ENCODE assay signal across 8 mouse cellular contexts in the genomic region with DNA sequence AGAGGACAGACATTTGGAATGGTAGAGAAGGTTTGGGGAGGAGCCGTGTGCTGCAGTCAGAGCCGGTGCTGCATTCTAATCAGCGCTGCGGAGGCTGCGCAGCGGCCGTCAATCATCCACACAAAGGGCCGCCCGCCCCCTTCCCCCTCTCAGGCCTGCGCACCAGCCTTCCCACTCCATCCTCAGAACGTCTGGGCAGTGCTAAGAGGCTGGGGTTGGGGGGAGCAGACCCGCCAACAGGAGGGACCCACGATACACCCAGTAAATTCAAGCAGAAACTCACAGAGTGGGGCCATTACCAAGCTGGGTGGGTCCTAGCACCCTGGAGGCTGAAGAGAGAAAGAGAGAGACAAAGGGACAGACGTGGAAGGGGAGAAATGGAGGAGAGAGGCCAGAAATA. TPM values are rescaled to one million over a fixed set of nuclear protein-coding genes. Genes with fewer than 3 reads are reported as not detected.
DNase-seq lines count a peak whose midpoint lies in the region; ATAC-seq lines count a peak whose summit lies in the region.

No protein-coding gene starts in this region.

- DNase-seq in cerebellum, postnatal 14 days, result peak; percentile 57 to 64
- DNase-seq in cerebellum, adult 18-20 months, result no peak
- peak; percentile 67 for DNase-seq in embryo, embryonic 10 days (ENCODE audit: low spot score)
- DNase-seq in hindbrain, embryonic 14.5 days (ENCODE audit: low spot score), result peak; percentile 78
- no peak for DNase-seq in kidney, adult 18-20 months
- no peak for DNase-seq in spleen, postnatal 10 days (ENCODE audit: low spot score in 2 of 2)
- no peak for DNase-seq in heart, embryonic 10.5 days (ENCODE audit: low spot score)

- 1% methylated on average over 14 of the region's 14 CpGs for WGBS in hindbrain, embryonic 14.5 days
- 1% methylated on average over 14 of the region's 14 CpGs for WGBS in midbrain, embryonic 15.5 days
- WGBS in heart, embryonic 10.5 days, result 1% methylated on average over 14 of the region's 14 CpGs

- peak; percentile 69 for ATAC-seq in hindbrain, embryonic 14.5 days (ENCODE audit: low FRiP score)
- peak; percentile 80 for ATAC-seq in midbrain, embryonic 15.5 days (replicated peaks)

- no peak overlapping the region for H3K4me3 ChIP-seq in hindbrain, embryonic 14.5 days (replicated peaks; ENCODE audit: low read length)
- H3K4me3 ChIP-seq in midbrain, embryonic 15.5 days, result no peak overlapping the region
- H3K4me3 ChIP-seq in heart, embryonic 10.5 days, result no peak overlapping the region; the same call in 1 of the 2 replicates

- peak overlapping the region; percentile 11; the same call in 1 of the 2 replicates for H3K4me2 ChIP-seq in hindbrain, embryonic 14.5 days (replicated peaks)
- H3K4me2 ChIP-seq in midbrain, embryonic 15.5 days, result peak overlapping the region; percentile 30

- no peaks in the 10 kb centered on the region for H3K36me3 ChIP-seq in hindbrain, embryonic 14.5 days (replicated peaks; ENCODE audit: control insufficient read depth, insufficient read depth)
- H3K36me3 ChIP-seq in midbrain, embryonic 15.5 days (replicated peaks), result no peaks in the 10 kb centered on the region
- H3K36me3 ChIP-seq in heart, embryonic 10.5 days, result no peaks in the 10 kb centered on the region

- peak overlapping the region; percentile 53 for H3K9ac ChIP-seq in hindbrain, embryonic 14.5 days
- H3K9ac ChIP-seq in midbrain, embryonic 15.5 days, result peak overlapping the region; percentile 42

- no peaks in the 10 kb centered on the region for H3K9me3 ChIP-seq in hindbrain, embryonic 14.5 days (ENCODE audit: control insufficient read depth, low read length)
- no peaks in the 10 kb centered on the region for H3K9me3 ChIP-seq in midbrain, embryonic 15.5 days
- H3K9me3 ChIP-seq in heart, embryonic 10.5 days, result no peaks in the 10 kb centered on the region

- H3K4me1 ChIP-seq in hindbrain, embryonic 14.5 days (replicated peaks; ENCODE audit: control insufficient read depth, insufficient read depth, low read length), result peaks cover 56% of the 10 kb centered on the region
- peaks cover 63% of the 10 kb centered on the region for H3K4me1 ChIP-seq in midbrain, embryonic 15.5 days
- peaks cover 21% of the 10 kb centered on the region for H3K4me1 ChIP-seq in heart, embryonic 10.5 days

- H3K27ac ChIP-seq in hindbrain, embryonic 14.5 days, result peak overlapping the region; percentile 97
- peak overlapping the region; percentile 98 for H3K27ac ChIP-seq in midbrain, embryonic 15.5 days
- H3K27ac ChIP-seq in heart, embryonic 10.5 days, result no peak overlapping the region

- H3K27me3 ChIP-seq in hindbrain, embryonic 14.5 days (ENCODE audit: control insufficient read depth, insufficient read depth, low read length), result peaks cover 31% of the 10 kb centered on the region
- 0 out of 2 replicates have a peak, but pooled peaks cover 5% of the 10 kb centered on the region for H3K27me3 ChIP-seq in midbrain, embryonic 15.5 days (replicated peaks)
- peaks cover 95% of the 10 kb centered on the region for H3K27me3 ChIP-seq in heart, embryonic 10.5 days (ENCODE audit: insufficient read depth, poor library complexity, severe bottlenecking)

RNA-seq across cellular contexts. Expression of a gene that starts 22.0 kb away (rescaled TPM):
- 32.2 and 33.1 TPM in 2 replicates for polyA plus RNA-seq in hindbrain, embryonic 14.5 days (2014; fragmentation: Nextera tagmentation; extraction: Ambion mirVana)
- 41.9 and 43.0 TPM in 2 replicates for polyA plus RNA-seq in midbrain, embryonic 15.5 days (2015; fragmentation: Nextera tagmentation; extraction: Ambion mirVana)
- 34.2 and 39.2 TPM in 2 replicates for polyA plus RNA-seq in heart, embryonic 10.5 days (2016; fragmentation: Nextera tagmentation; extraction: Ambion mirVana)

Comparison
In these comparisons a context has a peak if more than half of its experiments do, and no peak if none do; other contexts are left out.
1. DNase-seq: peak in cerebellum, postnatal 14 days (2 of 2), embryo, embryonic 10 days (single experiment) and hindbrain, embryonic 14.5 days (single experiment); none in cerebellum, adult 18-20 months (0 of 2), kidney, adult 18-20 months (single experiment), spleen, postnatal 10 days (0 of 2) and heart, embryonic 10.5 days (single experiment).